Mouse (Mus musculus) gastrocnemius, postnatal 4 days (tissue): ENCODE measurements around the gene Rnf141. TPM values are rescaled to one million over a fixed set of nuclear protein-coding genes. Genes with fewer than 3 reads are reported as not detected.

ENCODE experiments used
- DNase-seq, 2 experiments: peaks; one replicate each; pipeline ENCODE4 v3.0.0; 2021 to 2022; ENCODE audit warnings: low spot score in 2 of 2, mixed read lengths in 2 of 2
- total RNA-seq, 2 experiments: library from RNA; stranded (reverse); gene quantifications; 2 replicates each; pipeline ENCODE4 v1.2.3; 2021

Gene Rnf141
- total RNA-seq, 2 experiments from 2014 or later, result 22.0 to 22.6 TPM

DNA sequence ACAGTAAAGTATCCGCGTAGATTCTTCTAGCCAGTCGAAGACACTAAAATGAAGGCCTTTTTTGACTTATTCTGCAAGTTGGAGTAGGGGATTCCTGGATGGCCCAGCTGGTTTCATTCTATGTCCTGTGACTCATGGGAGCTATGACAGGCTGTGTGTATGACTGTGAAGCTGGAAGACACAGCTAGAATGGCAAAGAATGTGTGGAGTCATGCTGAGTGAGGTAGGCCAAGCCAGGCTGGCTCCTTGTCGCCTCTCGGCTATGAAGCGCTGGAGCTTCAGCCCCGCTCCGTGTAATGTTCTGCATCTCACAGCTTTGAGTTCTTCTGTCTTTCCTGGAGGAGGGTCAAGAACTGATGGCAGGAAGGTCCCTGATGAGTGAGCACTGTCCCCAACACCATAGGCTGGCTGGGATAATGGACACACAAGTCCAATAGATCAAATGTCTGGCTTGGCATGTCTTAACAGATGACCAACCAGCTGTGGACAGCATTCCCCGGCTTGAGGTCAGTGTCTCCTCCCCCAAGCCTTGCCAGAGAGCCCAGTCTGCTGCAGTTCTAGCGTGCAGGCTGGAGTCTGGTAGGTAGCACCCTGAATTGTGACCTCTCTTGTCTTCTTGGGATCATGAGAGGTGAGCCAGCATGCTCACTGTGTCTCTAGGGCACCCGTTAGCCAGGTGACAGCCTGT is 46.4 kb downstream of the Rnf141 start:
- no peak for DNase-seq

- DNase-seq, result no peak
Measured at GRCm38 (mm10) chr7:110796367-110797051, 47.7 kb downstream of the Rnf141 start.

DNA sequence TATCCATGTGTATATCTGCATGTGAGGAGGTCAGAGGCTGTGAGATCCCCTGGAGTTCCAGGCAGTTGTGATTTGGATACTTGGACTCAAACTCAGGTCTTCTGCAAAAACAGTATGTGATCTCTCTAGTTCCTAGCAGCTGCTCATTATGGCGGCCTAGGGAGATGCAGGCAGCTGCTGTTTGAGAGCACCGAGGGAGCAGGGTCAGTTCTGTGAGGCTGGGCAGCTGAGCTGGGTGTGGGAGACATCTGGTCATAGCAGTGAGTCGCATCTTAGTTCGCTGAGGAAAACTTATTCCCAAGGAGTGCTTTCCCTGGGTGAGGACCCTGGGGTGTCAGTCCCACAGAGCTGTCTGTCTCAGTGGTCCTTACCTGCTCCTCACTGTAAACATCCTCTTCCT is 49.5 kb downstream of the Rnf141 start:
- DNase-seq, result no peak

DNA sequence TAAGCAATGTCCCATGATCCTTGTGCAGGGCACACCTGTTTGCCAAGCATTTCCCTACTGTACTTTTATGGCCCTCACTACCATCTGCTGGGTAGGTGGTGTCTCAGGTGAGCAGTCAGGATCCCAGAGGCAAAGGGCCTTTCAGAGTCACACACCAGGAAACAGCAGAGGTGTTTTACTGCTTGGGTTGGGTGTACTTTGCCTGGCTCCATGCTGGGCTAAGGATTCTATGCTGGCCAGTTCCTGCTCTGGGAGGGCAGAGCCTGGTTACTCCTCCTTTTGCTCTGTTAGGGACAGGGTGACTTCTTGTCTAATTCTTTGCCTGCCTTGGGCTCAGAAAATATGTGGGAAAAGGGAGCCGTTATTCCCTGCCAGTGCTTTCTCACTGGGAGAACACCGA is 51.4 kb downstream of the Rnf141 start:
- DNase-seq, result no peak

DNA sequence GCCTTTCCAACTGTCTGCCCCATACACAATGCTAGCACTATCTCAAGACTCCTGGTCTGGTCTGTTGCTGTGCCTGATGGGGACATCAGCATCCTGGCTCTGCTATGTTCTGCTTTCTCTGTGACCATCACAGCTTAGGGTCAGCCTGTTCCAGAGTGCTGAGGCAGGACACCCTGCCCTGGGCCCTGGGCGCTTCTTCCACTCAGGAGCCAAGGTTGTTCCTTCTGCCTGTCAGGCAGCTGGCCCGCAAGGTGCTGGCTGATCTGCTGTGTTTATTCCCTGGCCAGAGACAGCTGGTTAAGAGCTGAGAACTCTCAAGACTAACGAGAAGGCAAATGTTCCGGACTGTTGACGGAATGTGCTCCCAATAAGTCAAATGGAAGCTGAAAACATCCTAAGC is 52.1 kb downstream of the Rnf141 start:
- no peak for DNase-seq

GRCm38 (mm10) chr7:110790878-110791277 is 53.4 kb downstream of the Rnf141 start:
- DNase-seq, result no peak

DNA sequence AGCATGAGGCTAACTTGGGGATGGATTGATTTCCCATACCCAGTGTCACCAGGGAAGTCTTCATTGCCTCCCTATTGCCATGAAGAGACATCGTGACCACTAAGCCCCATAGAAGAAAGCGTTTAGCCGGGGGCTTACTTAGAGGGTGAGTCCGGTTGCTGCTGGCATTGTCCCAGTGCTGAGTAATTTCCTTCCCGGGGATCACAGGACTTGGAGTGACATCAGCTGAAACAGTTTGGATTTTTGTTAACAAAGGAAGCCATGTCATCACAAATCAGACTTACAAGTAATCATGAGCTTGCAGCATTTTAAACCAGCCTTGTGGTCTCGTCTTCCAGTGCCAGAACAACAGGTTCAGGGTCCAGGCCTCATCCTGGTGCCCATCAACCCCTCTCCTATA is 56.9 kb downstream of the Rnf141 start:
- no peak for DNase-seq

DNA sequence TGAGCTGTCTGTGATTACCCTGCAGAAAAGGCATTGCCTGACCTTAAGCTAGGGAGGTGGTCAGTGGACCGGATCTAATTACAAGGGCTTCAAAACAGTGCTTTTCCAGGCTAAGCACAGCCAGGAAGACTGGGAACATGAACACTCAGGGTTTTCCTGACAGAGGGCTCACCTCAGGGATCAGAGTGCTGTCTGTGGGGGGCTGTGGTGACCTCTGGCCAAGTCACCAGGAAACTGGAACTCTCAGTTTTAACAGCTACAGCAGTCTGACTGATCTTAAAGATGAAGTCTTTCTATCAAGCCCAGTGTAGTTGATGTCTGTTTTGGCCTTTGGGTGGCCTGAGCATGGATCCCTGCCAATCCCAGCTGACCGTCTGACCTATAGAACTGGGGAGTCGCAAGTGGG is 58.5 kb downstream of the Rnf141 start:
- no peak for DNase-seq

DNA sequence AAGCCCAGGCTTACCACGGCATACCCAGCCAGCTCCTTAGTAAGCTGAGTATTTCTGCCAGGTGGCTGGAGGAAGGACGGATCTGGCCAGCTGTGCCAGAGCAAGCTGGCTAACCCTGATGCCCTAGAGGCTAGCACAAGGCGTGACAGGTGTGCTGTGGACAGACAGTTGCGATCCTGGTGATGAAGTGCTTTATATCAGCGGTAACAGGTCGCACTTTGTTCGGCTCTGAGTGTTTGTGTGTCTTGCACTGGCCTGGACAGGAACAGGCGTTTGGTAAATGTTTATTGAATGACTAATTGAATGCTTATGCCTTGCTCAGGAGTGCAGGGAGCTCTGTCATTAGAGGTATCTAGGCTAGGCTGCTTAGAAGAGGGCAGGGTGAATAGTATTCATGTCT is 59.3 kb downstream of the Rnf141 start:
- no peak for DNase-seq

GRCm38 (mm10) chr7:110782845-110783478 is 61.3 kb downstream of the Rnf141 start:
- no peak for DNase-seq

DNA sequence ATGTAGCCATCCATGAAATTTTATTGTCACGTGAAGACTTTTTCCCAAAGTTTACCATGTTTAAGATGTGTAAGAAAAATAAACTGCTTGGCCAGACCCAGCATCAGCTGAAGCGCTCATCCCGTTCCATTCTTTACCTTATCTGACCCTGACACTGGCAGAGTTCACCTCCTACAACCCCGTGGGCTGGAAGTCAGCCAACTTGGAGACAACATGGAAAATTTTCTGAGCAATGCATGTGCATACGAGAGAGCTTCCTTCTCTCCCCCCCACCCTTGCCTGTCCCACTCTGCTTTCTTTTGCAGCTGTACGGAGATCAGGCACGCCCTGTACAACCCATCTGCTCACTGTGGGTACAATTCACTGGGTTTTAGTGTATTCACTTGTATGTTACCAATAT is 62.1 kb downstream of the Rnf141 start:
- no peak for DNase-seq

GRCm38 (mm10) chr7:110781231-110781711 is 63.0 kb downstream of the Rnf141 start:
- DNase-seq, result no peak

GRCm38 (mm10) chr7:110780520-110780919 is 63.7 kb downstream of the Rnf141 start:
- no peak for DNase-seq

GRCm38 (mm10) chr7:110779605-110780111 is 64.6 kb downstream of the Rnf141 start:
- no peak for DNase-seq

DNA sequence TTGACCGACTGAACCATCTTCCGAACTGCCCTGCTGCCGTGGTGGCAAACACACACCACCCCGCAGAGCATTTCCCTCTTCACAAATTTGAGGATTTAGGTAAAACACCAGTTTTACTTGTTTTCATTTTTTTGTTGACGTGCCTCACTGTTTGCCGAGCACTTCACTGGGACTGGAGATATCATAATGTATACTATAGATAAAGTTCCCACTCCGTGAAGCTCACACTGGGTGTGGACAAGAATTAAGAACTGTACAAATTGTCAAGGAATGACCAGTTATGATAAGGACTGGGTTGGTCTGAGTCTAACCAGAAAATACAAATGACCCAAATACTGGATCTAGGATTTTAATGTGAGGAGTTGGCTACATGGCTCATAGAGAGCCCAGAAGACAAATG is 65.3 kb downstream of the Rnf141 start:
- no peak for DNase-seq

- DNase-seq, result no peak
Measured at GRCm38 (mm10) chr7:110777146-110778001, 66.9 kb downstream of the Rnf141 start.

- DNase-seq, result no peak
Measured at GRCm38 (mm10) chr7:110774674-110775073, 69.6 kb downstream of the Rnf141 start.

GRCm38 (mm10) chr7:110774077-110774476 is 70.2 kb downstream of the Rnf141 start:
- DNase-seq, result peak in 1 of 2 experiments; percentile 57

DNA sequence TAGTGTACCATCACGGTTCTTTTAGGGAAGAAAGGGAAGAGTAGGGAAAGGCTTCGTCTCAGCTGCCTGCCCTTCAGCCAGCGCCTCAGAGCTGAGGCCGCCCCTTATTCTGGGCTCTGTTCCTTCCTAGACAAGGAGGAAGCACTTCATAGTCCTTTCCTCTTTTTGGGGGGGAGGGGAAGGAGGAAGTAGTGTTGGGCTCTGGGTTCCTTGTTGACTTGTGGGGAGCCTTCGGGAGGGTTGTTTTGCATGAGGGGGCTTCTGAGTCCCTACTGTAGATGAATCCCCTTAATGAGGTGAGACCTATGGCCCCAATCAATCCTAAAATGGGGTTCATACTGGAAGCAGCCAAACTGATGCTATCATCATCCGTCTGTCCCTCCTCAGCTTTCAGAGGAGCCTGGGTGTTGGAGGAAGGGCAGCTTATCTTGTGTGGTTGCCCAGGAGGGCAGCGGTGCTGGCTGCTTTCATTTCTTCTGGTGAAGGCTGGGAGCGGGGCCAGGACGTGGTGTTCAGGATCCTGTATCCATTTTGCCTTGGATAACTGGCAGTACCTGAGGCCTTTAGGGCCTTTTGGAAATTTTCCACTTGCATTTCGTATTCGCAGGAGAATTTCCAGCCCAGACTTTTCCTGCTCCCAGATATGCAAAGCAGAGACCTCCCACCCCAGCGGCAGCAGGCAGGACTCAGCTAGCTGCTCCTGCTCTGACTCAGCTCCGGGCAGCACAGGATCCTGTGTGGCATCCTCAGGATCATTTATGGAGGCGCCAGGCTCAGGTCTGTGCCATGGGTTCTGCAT is 70.9 kb downstream of the Rnf141 start:
- no peak for DNase-seq

- DNase-seq, result no peak
Measured at GRCm38 (mm10) chr7:110772343-110772742, 71.9 kb downstream of the Rnf141 start.
